Comparison of ENCODE assay signal across 24 mouse cellular contexts in the genomic region with DNA sequence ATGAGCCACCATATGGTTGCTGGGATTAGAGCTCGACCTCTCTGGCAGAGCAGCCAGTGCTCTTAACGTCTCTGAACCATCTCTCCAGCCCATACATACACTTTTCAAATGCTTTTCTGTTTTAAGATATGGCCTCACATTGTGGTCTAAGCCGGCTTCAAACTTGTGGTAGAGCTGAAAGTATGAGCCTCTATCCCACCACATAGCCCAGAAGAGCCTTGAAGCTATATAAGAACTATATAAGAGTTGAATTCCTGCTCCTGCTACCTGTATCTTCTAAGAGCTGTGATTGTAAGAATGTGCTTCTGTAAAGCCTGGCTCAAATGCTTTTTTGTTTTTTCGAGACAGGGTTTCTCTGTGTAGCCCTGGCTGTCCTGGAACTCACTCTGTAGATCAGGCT. TPM values are rescaled to one million over a fixed set of nuclear protein-coding genes. Genes with fewer than 3 reads are reported as not detected.
DNase-seq lines count a peak whose midpoint lies in the region; ATAC-seq and TF ChIP-seq lines count a peak whose summit lies in the region.
"Had no signal": no experiment of that assay in that cellular context is flagged by ENCODE, and none has a peak within 500 bp of the region (broad histone marks: within the 10 kb centered on the region; RNA-seq: fewer than 3 reads in every experiment).

No protein-coding gene starts in this region.

- H3K4me3 ChIP-seq in gastrocnemius, adult 2 months = no peak overlapping the region
- H3K4me3 ChIP-seq in heart, embryonic 16.5 days (ENCODE audit: low read length) = no peak overlapping the region
- H3K4me3 ChIP-seq: forebrain, embryonic 10.5 days; forebrain, embryonic 13.5 days; heart, adult 2 months; hindbrain, embryonic 12.5 days; hindbrain, embryonic 15.5 days had no signal

- peaks cover 5% of the 10 kb centered on the region for H3K36me3 ChIP-seq in heart, embryonic 16.5 days (ENCODE audit: control insufficient read depth, insufficient read depth)
- H3K36me3 ChIP-seq: G1E; hindbrain, embryonic 12.5 days; hindbrain, embryonic 15.5 days had no signal

- no peak overlapping the region for H3K9ac ChIP-seq in heart, embryonic 16.5 days (ENCODE audit: low read length)
- H3K9ac ChIP-seq: forebrain, embryonic 13.5 days; hindbrain, embryonic 12.5 days; hindbrain, embryonic 15.5 days had no signal

- WGBS in heart, embryonic 16.5 days = 83% methylated on average over 4 of the region's 4 CpGs

- no peak overlapping the region for H3K4me2 ChIP-seq in heart, embryonic 16.5 days (ENCODE audit: low read depth, low read length)
- H3K4me2 ChIP-seq: forebrain, embryonic 13.5 days; heart, embryonic 11.5 days; hindbrain, embryonic 12.5 days; hindbrain, embryonic 15.5 days had no signal

- H3K4me1 ChIP-seq in heart, embryonic 16.5 days (ENCODE audit: control insufficient read depth, insufficient read depth, low read length) = peaks cover 11% of the 10 kb centered on the region; the same call in 1 of the 2 replicates
- H3K4me1 ChIP-seq: forebrain, embryonic 10.5 days; forebrain, embryonic 13.5 days; hindbrain, embryonic 12.5 days; hindbrain, embryonic 15.5 days had no signal

- ATAC-seq in heart, embryonic 16.5 days (replicated peaks; ENCODE audit: extremely low read depth, insufficient read depth, low FRiP score) = no peak
- ATAC-seq: forebrain, embryonic 13.5 days; forebrain, embryonic 16.5 days; intestine, postnatal 0 days; Patski had no signal

- intact Hi-C loops in gastrocnemius, adult 2 months (cut with DNase I) = no loop called here
- intact Hi-C loops in heart, postnatal 25 days (cut with DNase I) = no loop called here

- 0 out of 2 replicates have a peak, but pooled peaks cover 2% of the 10 kb centered on the region for H3K9me3 ChIP-seq in heart, embryonic 16.5 days (replicated peaks; ENCODE audit: control insufficient read depth, low read length)
- H3K9me3 ChIP-seq: forebrain, embryonic 10.5 days; forebrain, embryonic 13.5 days; G1E; hindbrain, embryonic 12.5 days; hindbrain, embryonic 15.5 days had no signal

- no peak for DNase-seq in gastrocnemius, adult 2 months
- DNase-seq in gastrocnemius, postnatal 25 days = no peak
- DNase-seq in heart, postnatal 25 days (ENCODE audit: low spot score) = no peak
- DNase-seq in retina, postnatal 1 day = peak; percentile 14
- no peak for DNase-seq in retina, embryonic 14.5 days (ENCODE audit: low spot score)
- DNase-seq: adrenal gland, postnatal 36 days; B cell, adult 2 months; cerebellum, adult 11 months; cerebellum, adult 8-10 months; cerebellum, postnatal 10 days; gastrocnemius, postnatal 14 days; heart, adult 2 months; kidney, adult 2 months had no signal

- H3K27me3 ChIP-seq in heart, embryonic 16.5 days (ENCODE audit: control insufficient read depth, insufficient read depth, low read length) = no peaks in the 10 kb centered on the region
- H3K27me3 ChIP-seq: CH12.LX; forebrain, embryonic 13.5 days; hindbrain, embryonic 12.5 days; hindbrain, embryonic 15.5 days; Patski had no signal

- H3K27ac ChIP-seq in gastrocnemius, adult 2 months = peak overlapping the region; percentile 88; the same call in 1 of the 2 replicates
- 0 out of 2 replicates have a peak overlapping the region, but pooled peaks have one; percentile 14 for H3K27ac ChIP-seq in heart, embryonic 16.5 days (ENCODE audit: low read length)
- H3K27ac ChIP-seq: forebrain, embryonic 10.5 days; forebrain, embryonic 13.5 days; hindbrain, embryonic 12.5 days; hindbrain, embryonic 15.5 days had no signal

- no peak for TF ChIP-seq CTCF in gastrocnemius, adult 2 months (IDR thresholded peaks at IDR 0.05)

RNA-seq across cellular contexts. Expression of gene Map4, which starts 18.5 kb away (rescaled TPM):
- 100 to 1,000 TPM; 484 to 501 TPM for total RNA-seq in gastrocnemius, adult 2 months (2021)
- total RNA-seq in gastrocnemius, postnatal 25 days (2021) = 100 to 1,000 TPM; 426 to 444 TPM
- polyA plus RNA-seq in heart, embryonic 16.5 days (2015; fragmentation: Nextera tagmentation; extraction: Ambion mirVana) = 88.0 and 89.1 TPM in 2 replicates
- 100 to 1,000 TPM; 283 TPM for total RNA-seq in heart, postnatal 25 days (2021)
